Mouse (Mus musculus): ENCODE results near the gene Nsl1. TPM values are rescaled to one million over a fixed set of nuclear protein-coding genes. Genes with fewer than 3 reads are reported as not detected.

The Nsl1 gene
- total RNA-seq, 2 experiments from 2014 or later, result 8.1 to 22.0 TPM

- ATAC-seq (ENCODE audit: poor library complexity, severe bottlenecking), result peak; percentile 64
These were observed 68.9 kb downstream of the Nsl1 start for GRCm38 (mm10) chr1:191131692-191132091.

GRCm38 (mm10) chr1:191132240-191132639, 69.4 kb downstream of the Nsl1 start:
- no peak for ATAC-seq (ENCODE audit: poor library complexity, severe bottlenecking)

GRCm38 (mm10) chr1:191132934-191133333, 70.1 kb downstream of the Nsl1 start:
- peak; percentile 73 for ATAC-seq (ENCODE audit: poor library complexity, severe bottlenecking)

- ATAC-seq (ENCODE audit: poor library complexity, severe bottlenecking), result no peak
These were observed 72.6 kb downstream of the Nsl1 start for GRCm38 (mm10) chr1:191135406-191135805.

Other genes with a start within 250 kb of the Nsl1 start
- 6.8 and 7.1 TPM in 2 replicates for gene Rps6kc1, start 151.2 kb upstream of the Nsl1 start, total RNA-seq (2015)
- gene Rps6kc1, start 151.2 kb upstream of the Nsl1 start, total RNA-seq (2017), result 10.0 and 15.6 TPM in 2 replicates
- 24.1 and 31.6 TPM in 2 replicates for gene Angel2, start 137.9 kb upstream of the Nsl1 start, total RNA-seq (2015)
- gene Angel2, start 137.9 kb upstream of the Nsl1 start, total RNA-seq (2017), result 28.3 and 31.6 TPM in 2 replicates
- gene Vash2, start 83.7 kb upstream of the Nsl1 start, total RNA-seq (2015), result not detected in 2 replicates
- 0.07 TPM in 1 of 2 replicates, not detected in the other for gene Vash2, start 83.7 kb upstream of the Nsl1 start, total RNA-seq (2017)
- 52.7 and 55.5 TPM in 2 replicates for gene Flvcr1, start 36.9 kb upstream of the Nsl1 start, total RNA-seq (2015)
- gene Flvcr1, start 36.9 kb upstream of the Nsl1 start, total RNA-seq (2017), result 45.4 and 57.0 TPM in 2 replicates
- not detected in 2 replicates for gene Spata45, start 26.4 kb upstream of the Nsl1 start, total RNA-seq (2015)
- gene Spata45, start 26.4 kb upstream of the Nsl1 start, total RNA-seq (2017), result not detected in 2 replicates
- 20.0 and 24.7 TPM in 2 replicates for gene Tatdn3, start 80 bp upstream of the Nsl1 start, total RNA-seq (2015)
- gene Tatdn3, start 80 bp upstream of the Nsl1 start, total RNA-seq (2017), result 9.9 and 11.8 TPM in 2 replicates
- gene Batf3, start 34.8 kb downstream of the Nsl1 start, total RNA-seq (2015), result 5.2 and 11.7 TPM in 2 replicates
- gene Batf3, start 34.8 kb downstream of the Nsl1 start, total RNA-seq (2017), result 1.8 and 3.4 TPM in 2 replicates
- gene Fam71a, start 101.8 kb downstream of the Nsl1 start, total RNA-seq (2015), result 0.14 and 0.49 TPM in 2 replicates
- gene Fam71a, start 101.8 kb downstream of the Nsl1 start, total RNA-seq (2017), result 0.24 TPM in 1 of 2 replicates, not detected in the other
- gene Atf3, start 155.0 kb downstream of the Nsl1 start, total RNA-seq (2015), result 15.5 and 38.2 TPM in 2 replicates
- gene Atf3, start 155.0 kb downstream of the Nsl1 start, total RNA-seq (2017), result 19.3 and 57.2 TPM in 2 replicates

All from megakaryocyte, adult 5-6 weeks (primary cell).